Mouse (Mus musculus) lung, postnatal 0 days (tissue): Measurements from ENCODE around the gene Dusp1.

Source experiments
- CTCF ChIP-seq: IDR thresholded peaks from 2 replicates; pipeline ENCODE4 v1.5.1; 2016; ENCODE audit warnings: antibody characterized with exemption, mild to moderate bottlenecking
- EP300 ChIP-seq: IDR thresholded peaks from 2 replicates; pipeline ENCODE4 v1.6.1; 2016; ENCODE audit warnings: antibody characterized with exemption, mild to moderate bottlenecking, control low read depth

- no peak for TF ChIP-seq CTCF
- no peak for TF ChIP-seq EP300
These were observed 21.1 kb upstream of the Dusp1 start for GRCm38 (mm10) chr17:26583056-26583455.
